Mouse (Mus musculus): ENCODE measurements around the gene Cntnap5a. TPM values are rescaled to one million over a fixed set of nuclear protein-coding genes. Genes with fewer than 3 reads are reported as not detected.

The Cntnap5a gene
- not detected in 2 replicates for polyA plus RNA-seq (2015; fragmentation: Nextera tagmentation; extraction: Ambion mirVana)

GRCm38 (mm10) chr1:115684518-115685368, at the start of gene Cntnap5a:
TSS of gene Cntnap5a (plus strand) at chr1:115684756.
- no peaks in the 10 kb centered on the region for H3K36me3 ChIP-seq (ENCODE audit: insufficient read depth, low read length)
- H3K4me3 ChIP-seq (ENCODE audit: low read depth, low read length) = no peak within 1 kb of the TSS
- H3K27ac ChIP-seq (ENCODE audit: low read length) = no peak within 1 kb of the TSS
- no peak within 1 kb of the TSS for H3K4me2 ChIP-seq (replicated peaks; ENCODE audit: low read depth, low read length)
- no peaks in the 10 kb centered on the region for H3K27me3 ChIP-seq (replicated peaks; ENCODE audit: insufficient read depth, low read length)
- no peaks in the 10 kb centered on the region for H3K9me3 ChIP-seq (ENCODE audit: low read length)
- no peak for TF ChIP-seq CTCF (IDR thresholded peaks at IDR 0.05)
- no peak for TF ChIP-seq EP300 (IDR thresholded peaks at IDR 0.05)
- H3K9ac ChIP-seq (replicated peaks; ENCODE audit: low read depth) = no peak within 1 kb of the TSS
- 15% methylated on average over 26 of the region's 26 CpGs for WGBS
- peak; percentile 26 for DNase-seq (ENCODE audit: low spot score)
- no peak for ATAC-seq
- no peaks in the 10 kb centered on the region for H3K4me1 ChIP-seq (ENCODE audit: insufficient read depth, low read depth, low read length)

GRCm38 (mm10) chr1:115646921-115647320, 37.6 kb upstream of the Cntnap5a start:
- WGBS = 65% methylated on average over 2 of the region's 2 CpGs
- ATAC-seq = no peak

GRCm38 (mm10) chr1:115658343-115659064, 26.1 kb upstream of the Cntnap5a start:
- TF ChIP-seq CTCF (IDR thresholded peaks at IDR 0.05) (no peak), EP300 (IDR thresholded peaks at IDR 0.05) (no peak)
- DNase-seq (ENCODE audit: low spot score) (no peak), ATAC-seq (no peak)
- Histone ChIP-seq H3K9ac (replicated peaks; ENCODE audit: low read depth) (no peak overlapping the region), H3K27me3 (replicated peaks; ENCODE audit: insufficient read depth, low read length) (no peaks in the 10 kb centered on the region), H3K27ac (ENCODE audit: low read length) (no peak overlapping the region), H3K4me2 (replicated peaks; ENCODE audit: low read depth, low read length) (no peak overlapping the region), H3K9me3 (ENCODE audit: low read length) (no peaks in the 10 kb centered on the region), H3K4me3 (ENCODE audit: low read depth, low read length) (no peak overlapping the region), H3K36me3 (ENCODE audit: insufficient read depth, low read length) (no peaks in the 10 kb centered on the region), H3K4me1 (ENCODE audit: insufficient read depth, low read depth, low read length) (no peaks in the 10 kb centered on the region)
- 74% methylated on average over 5 of the region's 5 CpGs for WGBS

More at GRCm38 (mm10) chr1:115646921-115647320, 37.6 kb upstream of the Cntnap5a start:
- no peak for DNase-seq (ENCODE audit: low spot score)
- Histone ChIP-seq H3K4me1 (ENCODE audit: insufficient read depth, low read depth, low read length) (no peaks in the 10 kb centered on the region), H3K4me3 (ENCODE audit: low read depth, low read length) (no peak overlapping the region), H3K4me2 (replicated peaks; ENCODE audit: low read depth, low read length) (no peak overlapping the region), H3K27ac (ENCODE audit: low read length) (no peak overlapping the region), H3K27me3 (replicated peaks; ENCODE audit: insufficient read depth, low read length) (no peaks in the 10 kb centered on the region), H3K36me3 (ENCODE audit: insufficient read depth, low read length) (no peaks in the 10 kb centered on the region), H3K9ac (replicated peaks; ENCODE audit: low read depth) (no peak overlapping the region), H3K9me3 (ENCODE audit: low read length) (no peaks in the 10 kb centered on the region)
- TF ChIP-seq CTCF (IDR thresholded peaks at IDR 0.05) (no peak), EP300 (IDR thresholded peaks at IDR 0.05) (no peak)

GRCm38 (mm10) chr1:115686494-115686893, 1.9 kb downstream of the Cntnap5a start:
- TF ChIP-seq EP300 (IDR thresholded peaks at IDR 0.05) (no peak), CTCF (IDR thresholded peaks at IDR 0.05) (no peak)
- H3K27me3 ChIP-seq (replicated peaks; ENCODE audit: insufficient read depth, low read length) = no peaks in the 10 kb centered on the region
- ATAC-seq (no peak), DNase-seq (ENCODE audit: low spot score) (no peak)
- no peak overlapping the region for H3K9ac ChIP-seq (replicated peaks; ENCODE audit: low read depth)
- no peaks in the 10 kb centered on the region for H3K9me3 ChIP-seq (ENCODE audit: low read length)
- H3K4me3 ChIP-seq (ENCODE audit: low read depth, low read length) = no peak overlapping the region
- no peak overlapping the region for H3K4me2 ChIP-seq (replicated peaks; ENCODE audit: low read depth, low read length)
- no peaks in the 10 kb centered on the region for H3K4me1 ChIP-seq (ENCODE audit: insufficient read depth, low read depth, low read length)
- H3K27ac ChIP-seq (ENCODE audit: low read length) = no peak overlapping the region
- H3K36me3 ChIP-seq (ENCODE audit: insufficient read depth, low read length) = no peaks in the 10 kb centered on the region
- 25% methylated on average over 2 of the region's 2 CpGs for WGBS

- Histone ChIP-seq H3K4me3 (ENCODE audit: low read depth, low read length) (no peak overlapping the region), H3K4me2 (replicated peaks; ENCODE audit: low read depth, low read length) (no peak overlapping the region), H3K27me3 (replicated peaks; ENCODE audit: insufficient read depth, low read length) (no peaks in the 10 kb centered on the region), H3K27ac (ENCODE audit: low read length) (no peak overlapping the region), H3K9me3 (ENCODE audit: low read length) (no peaks in the 10 kb centered on the region), H3K9ac (replicated peaks; ENCODE audit: low read depth) (no peak overlapping the region), H3K4me1 (ENCODE audit: insufficient read depth, low read depth, low read length) (no peaks in the 10 kb centered on the region), H3K36me3 (ENCODE audit: insufficient read depth, low read length) (no peaks in the 10 kb centered on the region)
- TF ChIP-seq EP300 (IDR thresholded peaks at IDR 0.05) (no peak), CTCF (IDR thresholded peaks at IDR 0.05) (no peak)
- WGBS = 42% methylated on average over 2 of the region's 2 CpGs
- ATAC-seq (no peak), DNase-seq (ENCODE audit: low spot score) (no peak)
Observed at GRCm38 (mm10) chr1:115699798-115700197, 15.2 kb downstream of the Cntnap5a start.

- Histone ChIP-seq H3K36me3 (ENCODE audit: insufficient read depth, low read length) (no peaks in the 10 kb centered on the region), H3K4me2 (replicated peaks; ENCODE audit: low read depth, low read length) (no peak overlapping the region), H3K4me3 (ENCODE audit: low read depth, low read length) (no peak overlapping the region), H3K4me1 (ENCODE audit: insufficient read depth, low read depth, low read length) (no peaks in the 10 kb centered on the region), H3K9me3 (ENCODE audit: low read length) (no peaks in the 10 kb centered on the region), H3K27me3 (replicated peaks; ENCODE audit: insufficient read depth, low read length) (no peaks in the 10 kb centered on the region), H3K9ac (replicated peaks; ENCODE audit: low read depth) (no peak overlapping the region), H3K27ac (ENCODE audit: low read length) (no peak overlapping the region)
- TF ChIP-seq CTCF (IDR thresholded peaks at IDR 0.05) (no peak), EP300 (IDR thresholded peaks at IDR 0.05) (no peak)
- no peak for DNase-seq (ENCODE audit: low spot score)
- WGBS = 82% methylated on average over 5 of the region's 5 CpGs
- ATAC-seq = no peak
Observed at GRCm38 (mm10) chr1:115742556-115742955, 58.0 kb downstream of the Cntnap5a start.

Data from lung, postnatal 0 days (tissue).